Mouse (Mus musculus): Measurements from ENCODE around the gene Scarb1. TPM values are rescaled to one million over a fixed set of nuclear protein-coding genes. Genes with fewer than 3 reads are reported as not detected.
"Not testable (repeated sequence)": the region's sequence is repeated elsewhere in the genome, so short reads cannot be mapped to it uniquely, and the experiment has no call there.

Gene Scarb1
- polyA plus RNA-seq (2014; fragmentation: Nextera tagmentation; extraction: Ambion mirVana): 36.5 and 39.9 TPM in 2 replicates

- Histone ChIP-seq H3K4me3 (replicated peaks; ENCODE audit: low read length) (peak within 1 kb of the TSS; percentile 51), H3K4me1 (replicated peaks; ENCODE audit: control insufficient read depth, insufficient read depth, low read length) (peaks cover 13% of the 10 kb centered on the region; the same call in 1 of the 2 replicates), H3K9ac (peak within 1 kb of the TSS; percentile 71), H3K36me3 (replicated peaks; ENCODE audit: control insufficient read depth, insufficient read depth) (no peaks in the 10 kb centered on the region), H3K27ac (no peak within 1 kb of the TSS), H3K9me3 (ENCODE audit: control insufficient read depth, low read length) (no peaks in the 10 kb centered on the region), H3K27me3 (ENCODE audit: control insufficient read depth, insufficient read depth, low read length) (0 out of 2 replicates have a peak, but pooled peaks cover 15% of the 10 kb centered on the region), H3K4me2 (replicated peaks) (peak within 1 kb of the TSS; percentile 75)
- peak; percentile 82 for ATAC-seq (ENCODE audit: low FRiP score)
- peak; percentile 82 for DNase-seq (ENCODE audit: low spot score)
- WGBS: under 1% methylated on average over 42 of the region's 42 CpGs
Observed at GRCm38 (mm10) chr5:125340547-125341262, at the start of gene Scarb1. Gene Scarb1, minus strand, starts transcription at chr5:125341094.

GRCm38 (mm10) chr5:125389579-125390441 is 48.9 kb upstream of the Scarb1 start, which contains the start of gene Ubc:
Gene Ubc, minus strand, starts transcription at chr5:125390202.
- Histone ChIP-seq H3K9ac (peak within 1 kb of the TSS; percentile 98), H3K36me3 (replicated peaks; ENCODE audit: control insufficient read depth, insufficient read depth) (peaks cover 13% of the 10 kb centered on the region), H3K27ac (peak within 1 kb of the TSS; percentile 100), H3K4me2 (replicated peaks) (peak within 1 kb of the TSS; percentile 97), H3K9me3 (ENCODE audit: control insufficient read depth, low read length) (no peaks in the 10 kb centered on the region), H3K4me3 (replicated peaks; ENCODE audit: low read length) (peak within 1 kb of the TSS; percentile 99), H3K27me3 (ENCODE audit: control insufficient read depth, insufficient read depth, low read length) (no peaks in the 10 kb centered on the region), H3K4me1 (replicated peaks; ENCODE audit: control insufficient read depth, insufficient read depth, low read length) (peaks cover 40% of the 10 kb centered on the region)
- DNase-seq (ENCODE audit: low spot score) (peak; percentile 82), ATAC-seq (ENCODE audit: low FRiP score) (peak; percentile 68)
- WGBS: under 1% methylated on average over 55 of the region's 69 CpGs

- H3K4me1 ChIP-seq (replicated peaks; ENCODE audit: control insufficient read depth, insufficient read depth, low read length): peaks cover 40% of the 10 kb centered on the region
- no peaks in the 10 kb centered on the region for H3K9me3 ChIP-seq (ENCODE audit: control insufficient read depth, low read length)
- peaks cover 19% of the 10 kb centered on the region for H3K36me3 ChIP-seq (replicated peaks; ENCODE audit: control insufficient read depth, insufficient read depth)
- peak within 1 kb of the TSS; percentile 99 for H3K4me3 ChIP-seq (replicated peaks; ENCODE audit: low read length)
- H3K4me2 ChIP-seq (replicated peaks): peak within 1 kb of the TSS; percentile 97
- under 1% methylated on average over 41 of the region's 41 CpGs for whole genome bisulfite sequencing
- ATAC-seq (ENCODE audit: low FRiP score) (peak; percentile 22), DNase-seq (ENCODE audit: low spot score) (peak; percentile 74)
- peak within 1 kb of the TSS; percentile 96 for H3K27ac ChIP-seq
- H3K9ac ChIP-seq: peak within 1 kb of the TSS; percentile 98
- H3K27me3 ChIP-seq (ENCODE audit: control insufficient read depth, insufficient read depth, low read length): no peaks in the 10 kb centered on the region
Observed at GRCm38 (mm10) chr5:125389131-125389578, 48.3 kb upstream of the Scarb1 start, which contains the start of gene Gm10382. Gene Gm10382, plus strand, starts transcription at chr5:125389322.

- 31% methylated on average over 13 of the region's 13 CpGs for WGBS
Observed at GRCm38 (mm10) chr5:125388358-125389092, 47.6 kb upstream of the Scarb1 start.

GRCm38 (mm10) chr5:125387295-125387694 is 46.4 kb upstream of the Scarb1 start:
- not testable (repeated sequence) for H3K4me3 ChIP-seq (replicated peaks; ENCODE audit: low read length); H3K9me3 ChIP-seq (ENCODE audit: control insufficient read depth, low read length); H3K27me3 ChIP-seq (ENCODE audit: control insufficient read depth, insufficient read depth, low read length); H3K27ac ChIP-seq; H3K4me2 ChIP-seq (replicated peaks); H3K9ac ChIP-seq; ATAC-seq (ENCODE audit: low FRiP score); DNase-seq (ENCODE audit: low spot score)
- Histone ChIP-seq H3K4me1 (replicated peaks; ENCODE audit: control insufficient read depth, insufficient read depth, low read length) (peaks cover 24% of the 10 kb centered on the region), H3K36me3 (replicated peaks; ENCODE audit: control insufficient read depth, insufficient read depth) (peaks cover 28% of the 10 kb centered on the region)
- 85% methylated on average over 4 of the region's 6 CpGs for WGBS

More at GRCm38 (mm10) chr5:125388358-125389092, 47.6 kb upstream of the Scarb1 start:
- ATAC-seq (ENCODE audit: low FRiP score): no peak
- H3K4me3 ChIP-seq (replicated peaks; ENCODE audit: low read length): peak overlapping the region; percentile 99
- H3K27ac ChIP-seq: no peak overlapping the region
- H3K27me3 ChIP-seq (ENCODE audit: control insufficient read depth, insufficient read depth, low read length): no peaks in the 10 kb centered on the region
- H3K4me2 ChIP-seq (replicated peaks): peak overlapping the region; percentile 97
- H3K36me3 ChIP-seq (replicated peaks; ENCODE audit: control insufficient read depth, insufficient read depth): peaks cover 26% of the 10 kb centered on the region
- no peak for DNase-seq (ENCODE audit: low spot score)
- H3K9ac ChIP-seq: peak overlapping the region; percentile 98
- H3K4me1 ChIP-seq (replicated peaks; ENCODE audit: control insufficient read depth, insufficient read depth, low read length): peaks cover 34% of the 10 kb centered on the region
- H3K9me3 ChIP-seq (ENCODE audit: control insufficient read depth, low read length): no peaks in the 10 kb centered on the region

- peaks cover 22% of the 10 kb centered on the region for H3K4me1 ChIP-seq (replicated peaks; ENCODE audit: control insufficient read depth, insufficient read depth, low read length)
- DNase-seq (ENCODE audit: low spot score): no peak
- H3K4me2 ChIP-seq (replicated peaks): peak overlapping the region; percentile 1; the same call in 1 of the 2 replicates
- no peaks in the 10 kb centered on the region for H3K9me3 ChIP-seq (ENCODE audit: control insufficient read depth, low read length)
- 77% methylated on average over 8 of the region's 8 CpGs for WGBS
- no peak overlapping the region for H3K4me3 ChIP-seq (replicated peaks; ENCODE audit: low read length)
- ATAC-seq (ENCODE audit: low FRiP score): no peak
- no peaks in the 10 kb centered on the region for H3K27me3 ChIP-seq (ENCODE audit: control insufficient read depth, insufficient read depth, low read length)
- H3K27ac ChIP-seq: no peak overlapping the region
- H3K36me3 ChIP-seq (replicated peaks; ENCODE audit: control insufficient read depth, insufficient read depth): peaks cover 28% of the 10 kb centered on the region
- H3K9ac ChIP-seq: no peak overlapping the region
Observed at GRCm38 (mm10) chr5:125385215-125385940, 44.5 kb upstream of the Scarb1 start.

GRCm38 (mm10) chr5:125384512-125385214 is 43.8 kb upstream of the Scarb1 start:
- Histone ChIP-seq H3K36me3 (replicated peaks; ENCODE audit: control insufficient read depth, insufficient read depth) (peaks cover 28% of the 10 kb centered on the region), H3K27me3 (ENCODE audit: control insufficient read depth, insufficient read depth, low read length) (no peaks in the 10 kb centered on the region), H3K4me3 (replicated peaks; ENCODE audit: low read length) (no peak overlapping the region), H3K27ac (no peak overlapping the region), H3K9me3 (ENCODE audit: control insufficient read depth, low read length) (no peaks in the 10 kb centered on the region), H3K4me1 (replicated peaks; ENCODE audit: control insufficient read depth, insufficient read depth, low read length) (peaks cover 18% of the 10 kb centered on the region), H3K9ac (no peak overlapping the region), H3K4me2 (replicated peaks) (no peak overlapping the region)
- ATAC-seq (ENCODE audit: low FRiP score) (no peak), DNase-seq (ENCODE audit: low spot score) (no peak)
- WGBS: 79% methylated on average over 2 of the region's 2 CpGs

Data from hindbrain, embryonic 14.5 days (tissue).